Mouse (Mus musculus): ENCODE measurements around the gene Selenov. TPM values are rescaled to one million over a fixed set of nuclear protein-coding genes. Genes with fewer than 3 reads are reported as not detected.

The Selenov gene
- 0.24 TPM in 1 of 2 replicates, not detected in the other for polyA plus RNA-seq (2012; rRNA removed)

DNA sequence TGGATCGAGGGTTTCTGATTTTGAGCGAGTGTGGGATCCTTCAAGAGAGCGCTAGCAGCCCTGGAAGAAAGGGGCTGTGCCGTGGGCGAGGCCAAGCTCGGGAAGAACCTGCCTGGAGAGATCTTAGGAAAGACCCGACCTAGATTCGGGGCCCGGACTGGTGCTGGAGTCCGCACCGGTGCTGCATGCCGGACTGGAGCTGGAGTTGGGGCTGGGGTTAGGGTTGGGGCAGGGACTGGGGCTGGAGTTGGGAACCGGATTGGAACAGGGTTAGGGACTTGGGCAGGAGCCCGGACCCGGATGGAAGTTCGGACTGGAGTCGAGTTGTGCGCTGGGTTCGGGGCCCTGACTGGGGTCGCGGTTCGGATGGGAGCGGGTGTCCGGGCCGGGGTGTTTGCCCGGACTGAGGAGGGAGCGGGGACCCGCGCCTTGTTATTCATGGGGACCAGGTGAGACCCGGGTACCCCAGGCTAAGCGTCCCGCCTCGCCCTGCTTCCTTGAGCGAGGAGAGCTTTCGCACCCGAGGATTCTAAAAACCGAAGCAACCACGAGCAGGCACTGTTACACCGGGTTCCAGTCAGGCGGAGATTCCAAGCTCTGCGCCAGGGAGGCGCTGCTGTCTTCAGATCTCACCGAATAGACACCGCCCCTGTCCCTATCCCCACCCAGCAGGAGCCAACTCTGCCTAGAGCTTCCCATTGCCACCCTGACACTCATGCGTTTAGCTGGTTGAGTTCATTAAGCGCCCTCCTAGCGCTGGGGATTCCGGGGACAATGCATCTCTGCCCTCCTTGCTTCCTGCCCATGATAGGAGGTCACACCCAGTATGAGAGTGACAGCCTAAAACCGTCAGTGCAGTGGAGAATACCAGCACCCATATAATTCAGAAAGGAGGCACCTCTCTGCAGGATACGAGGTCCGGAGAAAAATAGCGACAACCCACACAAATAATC lies at the start of gene Selenov:
Gene Selenov, minus strand, starts transcription at position 549 of the 953 bp plus-strand sequence.
- H3K4me1 ChIP-seq (replicated peaks; ENCODE audit: control insufficient read depth, insufficient read depth, low read length), result no peaks in the 10 kb centered on the region
- H3K36me3 ChIP-seq (ENCODE audit: control insufficient read depth, insufficient read depth, low read length), result no peaks in the 10 kb centered on the region
- WGBS, result 9% methylated on average over 52 of the region's 52 CpGs
- no peak within 1 kb of the TSS for H3K4me3 ChIP-seq (ENCODE audit: control insufficient read depth, insufficient read depth, low read length)
- no peak for DNase-seq
- peaks cover 7% of the 10 kb centered on the region; the same call in 1 of the 2 replicates for H3K27me3 ChIP-seq (ENCODE audit: control insufficient read depth, insufficient read depth, low read length)
- TF ChIP-seq POLR2A (IDR thresholded peaks at IDR 0.05; ENCODE audit: control insufficient read depth, extremely low read depth, insufficient read depth, low read length, poor library complexity) (no peak), CTCF (IDR thresholded peaks at IDR 0.05; ENCODE audit: borderline replicate concordance, control insufficient read depth, extremely low read depth, insufficient read depth, low read length, poor library complexity) (no peak)
- no peak within 1 kb of the TSS for H3K27ac ChIP-seq (ENCODE audit: control insufficient read depth, insufficient read depth, low read length)

DNA sequence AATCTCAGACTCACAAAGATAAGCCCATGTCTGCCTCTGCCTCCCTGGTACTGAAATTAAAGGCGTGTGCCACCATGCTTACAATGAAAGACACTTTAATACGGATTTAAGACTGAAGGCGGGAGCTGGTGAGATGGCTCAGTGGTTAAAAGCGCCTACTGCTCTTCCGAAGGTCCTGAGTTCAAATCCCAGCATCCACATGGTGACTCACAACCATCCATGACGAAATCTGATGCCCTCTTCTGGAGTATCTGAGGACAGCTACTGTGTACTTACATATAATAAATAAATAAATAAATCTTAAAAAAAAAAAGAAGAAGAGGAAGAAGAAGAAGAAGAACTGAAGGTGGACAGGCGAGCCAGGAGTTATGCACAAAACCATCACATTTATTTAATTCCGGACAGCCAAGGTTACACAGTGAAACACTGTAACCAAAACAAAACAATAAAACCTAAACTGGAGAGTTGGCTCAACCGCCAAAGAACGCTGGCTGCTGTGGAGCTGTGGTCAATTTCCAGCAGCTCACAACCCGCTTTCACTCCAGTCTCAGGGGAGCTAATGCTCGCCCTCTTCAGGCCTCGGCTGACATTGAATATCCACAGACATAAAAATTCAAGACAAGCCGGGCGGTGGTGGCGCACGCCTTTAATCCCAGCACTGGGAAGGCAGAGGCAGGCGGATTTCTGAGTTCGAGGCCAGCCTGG lies 48.4 kb upstream of the Selenov start:
- TF ChIP-seq CTCF (IDR thresholded peaks at IDR 0.05; ENCODE audit: borderline replicate concordance, control insufficient read depth, extremely low read depth, insufficient read depth, low read length, poor library complexity), result no peak
- no peak for TF ChIP-seq POLR2A (IDR thresholded peaks at IDR 0.05; ENCODE audit: control insufficient read depth, extremely low read depth, insufficient read depth, low read length, poor library complexity)
- no peak overlapping the region for H3K4me3 ChIP-seq (ENCODE audit: control insufficient read depth, insufficient read depth, low read length)
- 23% methylated on average over 19 of the region's 19 CpGs for WGBS
- peak; percentile 57 for DNase-seq
- no peaks in the 10 kb centered on the region; the same call in 1 of the 2 replicates for H3K27me3 ChIP-seq (ENCODE audit: control insufficient read depth, insufficient read depth, low read length)
- no peaks in the 10 kb centered on the region for H3K36me3 ChIP-seq (ENCODE audit: control insufficient read depth, insufficient read depth, low read length)
- peaks cover 5% of the 10 kb centered on the region for H3K4me1 ChIP-seq (replicated peaks; ENCODE audit: control insufficient read depth, insufficient read depth, low read length)
- peak overlapping the region; percentile 81; the same call in 1 of the 2 replicates for H3K27ac ChIP-seq (ENCODE audit: control insufficient read depth, insufficient read depth, low read length)

DNA sequence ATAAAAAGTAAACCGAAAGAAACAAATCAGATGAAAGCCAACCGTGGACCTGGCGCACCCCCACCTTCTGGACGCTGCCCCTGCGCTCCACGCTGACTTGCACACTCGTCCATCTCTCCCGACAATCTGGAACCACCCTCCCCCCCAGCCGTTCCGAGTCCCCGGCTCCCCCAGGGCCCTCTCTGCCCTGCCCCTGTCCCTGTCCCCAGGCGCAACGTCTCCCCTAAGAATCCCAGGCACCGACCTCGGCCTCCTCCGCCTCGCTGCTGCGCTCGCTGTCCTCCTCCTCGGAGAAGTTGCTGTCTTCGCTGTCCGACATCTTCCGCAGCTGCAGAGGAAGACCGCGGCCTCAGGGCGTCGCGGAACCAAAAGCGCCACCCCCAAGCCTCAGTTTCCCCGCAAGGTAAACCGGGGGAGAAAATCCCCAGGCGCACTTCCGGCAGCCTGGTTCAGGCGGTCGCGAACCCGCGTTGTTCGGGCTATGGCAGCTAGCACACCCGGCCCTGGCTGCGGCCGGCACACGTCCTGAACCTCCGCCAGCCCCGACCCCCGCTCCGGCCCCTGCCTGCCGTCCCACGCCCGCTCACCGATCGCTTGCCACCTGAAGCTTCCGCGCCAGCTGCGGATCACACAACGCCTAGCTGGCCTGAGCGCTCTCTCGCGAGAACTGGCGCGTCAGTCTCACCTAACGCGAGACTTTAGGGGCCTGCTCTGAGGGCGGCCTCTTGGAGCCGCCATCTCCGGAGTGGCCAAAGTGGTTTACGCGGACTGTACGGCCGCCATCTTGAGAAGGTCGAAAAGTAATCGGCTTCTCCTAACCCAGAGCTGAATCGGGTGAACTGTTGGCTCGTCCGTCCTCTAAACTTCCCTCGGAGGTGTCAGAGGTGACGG lies 47.4 kb upstream of the Selenov start, which contains the start of gene Supt5:
Gene Supt5, minus strand, starts transcription at position 639 of the 891 bp plus-strand sequence.
- Histone ChIP-seq H3K36me3 (ENCODE audit: control insufficient read depth, insufficient read depth, low read length) (no peaks in the 10 kb centered on the region), H3K4me1 (replicated peaks; ENCODE audit: control insufficient read depth, insufficient read depth, low read length) (peaks cover 9% of the 10 kb centered on the region), H3K4me3 (ENCODE audit: control insufficient read depth, insufficient read depth, low read length) (peak within 1 kb of the TSS; percentile 77), H3K27ac (ENCODE audit: control insufficient read depth, insufficient read depth, low read length) (peak within 1 kb of the TSS; percentile 81), H3K27me3 (ENCODE audit: control insufficient read depth, insufficient read depth, low read length) (no peaks in the 10 kb centered on the region; the same call in 1 of the 2 replicates)
- peak; percentile 98 for DNase-seq
- TF ChIP-seq POLR2A (IDR thresholded peaks at IDR 0.05; ENCODE audit: control insufficient read depth, extremely low read depth, insufficient read depth, low read length, poor library complexity) (peak; percentile 92), CTCF (IDR thresholded peaks at IDR 0.05; ENCODE audit: borderline replicate concordance, control insufficient read depth, extremely low read depth, insufficient read depth, low read length, poor library complexity) (peak; percentile 60; the same call in 1 of the 2 replicates)
- under 1% methylated on average over 77 of the region's 77 CpGs for WGBS

DNA sequence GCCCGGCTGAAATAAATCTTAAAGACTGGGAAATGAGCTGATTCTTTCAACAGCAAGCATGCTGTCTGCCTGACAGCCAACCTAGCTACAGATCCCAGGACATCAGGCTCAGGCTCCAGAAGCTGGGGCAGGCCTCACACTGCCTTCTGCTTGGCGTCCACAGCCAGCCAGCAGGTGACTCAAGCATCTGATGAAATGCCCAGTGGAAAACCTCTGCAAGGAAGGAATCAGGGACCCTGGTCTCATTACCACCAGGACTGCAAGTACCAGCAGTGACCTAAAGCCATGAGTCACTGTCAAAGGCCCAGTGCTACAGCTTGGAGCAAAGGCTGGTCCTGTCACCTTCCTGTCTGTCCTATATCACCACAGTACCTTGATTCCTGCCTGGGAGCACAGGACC lies 44.5 kb upstream of the Selenov start:
- Histone ChIP-seq H3K27me3 (ENCODE audit: control insufficient read depth, insufficient read depth, low read length) (no peaks in the 10 kb centered on the region), H3K27ac (ENCODE audit: control insufficient read depth, insufficient read depth, low read length) (no peak overlapping the region), H3K4me3 (ENCODE audit: control insufficient read depth, insufficient read depth, low read length) (no peak overlapping the region), H3K4me1 (replicated peaks; ENCODE audit: control insufficient read depth, insufficient read depth, low read length) (peaks cover 9% of the 10 kb centered on the region), H3K36me3 (ENCODE audit: control insufficient read depth, insufficient read depth, low read length) (peaks cover 9% of the 10 kb centered on the region)
- WGBS, result 96% methylated on average over 2 of the region's 2 CpGs
- no peak for TF ChIP-seq CTCF (IDR thresholded peaks at IDR 0.05; ENCODE audit: borderline replicate concordance, control insufficient read depth, extremely low read depth, insufficient read depth, low read length, poor library complexity)
- no peak for DNase-seq

DNA sequence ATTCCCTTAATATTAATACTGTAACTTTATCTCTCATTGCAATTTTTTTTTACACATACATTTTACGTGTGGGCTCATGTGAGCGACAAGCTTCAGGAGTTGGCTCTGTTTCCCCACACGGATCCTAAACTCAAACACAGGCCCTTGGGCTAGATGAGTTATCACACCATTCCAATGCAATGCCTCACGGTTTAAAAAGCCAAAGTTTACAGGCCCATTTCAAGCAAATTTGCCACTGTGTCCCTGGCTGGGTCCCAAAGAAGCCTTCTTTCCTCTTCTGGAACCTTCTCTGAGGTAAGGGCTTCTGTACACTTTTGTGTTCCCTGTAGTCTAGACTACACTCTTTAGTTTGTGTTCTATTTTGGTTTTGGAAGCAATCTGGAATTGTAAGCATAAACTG lies 43.5 kb upstream of the Selenov start:
- Histone ChIP-seq H3K4me1 (replicated peaks; ENCODE audit: control insufficient read depth, insufficient read depth, low read length) (peaks cover 8% of the 10 kb centered on the region), H3K4me3 (ENCODE audit: control insufficient read depth, insufficient read depth, low read length) (no peak overlapping the region), H3K27me3 (ENCODE audit: control insufficient read depth, insufficient read depth, low read length) (no peaks in the 10 kb centered on the region), H3K27ac (ENCODE audit: control insufficient read depth, insufficient read depth, low read length) (no peak overlapping the region), H3K36me3 (ENCODE audit: control insufficient read depth, insufficient read depth, low read length) (peaks cover 18% of the 10 kb centered on the region)
- WGBS, result 94% methylated on average over 4 of the region's 4 CpGs
- TF ChIP-seq CTCF (IDR thresholded peaks at IDR 0.05; ENCODE audit: borderline replicate concordance, control insufficient read depth, extremely low read depth, insufficient read depth, low read length, poor library complexity) (no peak), POLR2A (IDR thresholded peaks at IDR 0.05; ENCODE audit: control insufficient read depth, extremely low read depth, insufficient read depth, low read length, poor library complexity) (no peak)
- no peak for DNase-seq

Data from thymus, adult 2 months (tissue).